Mouse (Mus musculus): ENCODE data around the gene Mrpl52. TPM values are rescaled to one million over a fixed set of nuclear protein-coding genes. Genes with fewer than 3 reads are reported as not detected.

Gene Mrpl52
- polyA plus RNA-seq, 1 experiment: 128 TPM

DNA sequence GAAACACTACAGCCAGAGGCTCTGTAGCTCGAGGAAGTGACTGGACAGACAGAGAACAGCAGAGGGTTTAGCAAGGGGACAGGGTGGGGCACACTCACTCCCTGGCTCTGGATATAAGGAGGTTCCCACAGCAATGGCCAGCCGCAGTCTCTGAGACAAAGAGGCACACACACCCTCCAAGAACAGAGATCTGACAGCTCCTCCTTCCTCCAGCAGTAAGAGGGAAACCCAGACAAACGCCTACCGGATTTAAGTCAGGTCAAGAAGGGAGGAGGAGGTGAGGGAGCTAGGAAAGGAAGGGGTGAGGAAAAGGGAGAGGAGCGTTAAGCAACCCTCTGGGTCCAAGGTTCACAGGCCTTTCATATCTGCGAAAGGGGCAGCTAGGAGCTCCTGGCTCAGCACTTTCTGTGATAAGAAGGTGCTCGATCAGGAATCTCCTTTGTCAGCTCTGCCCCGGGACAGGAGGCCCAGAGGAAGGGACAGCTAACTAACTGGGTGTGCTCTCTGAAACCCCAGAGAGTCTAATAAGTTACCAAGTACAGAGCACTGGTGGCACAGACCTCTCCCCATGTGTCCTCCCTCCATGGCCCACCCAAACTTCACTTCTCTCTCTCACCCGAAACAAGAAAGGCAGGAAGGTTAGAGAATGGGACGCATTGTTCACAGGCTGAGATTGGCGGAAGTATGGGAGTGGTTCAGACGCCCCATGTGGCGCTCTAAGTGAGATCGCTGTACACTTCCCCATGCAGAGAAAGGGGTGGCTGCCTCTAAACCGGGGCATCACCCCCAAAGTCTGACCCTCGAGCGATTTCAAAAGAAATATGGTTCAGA lies 16.5 kb upstream of the Mrpl52 start:
- Histone ChIP-seq H3K4me1 (ENCODE audit: control insufficient read depth, insufficient read depth, low read length) (no peaks in the 10 kb centered on the region), H3K27ac (ENCODE audit: insufficient read depth, low read length) (no peak overlapping the region), H3K4me3 (ENCODE audit: insufficient read depth, low read length) (no peak overlapping the region)
- TF ChIP-seq POLR2A (IDR thresholded peaks at IDR 0.05; ENCODE audit: extremely low read depth, insufficient read depth, low read length) (no peak), CTCF (IDR thresholded peaks at IDR 0.05; ENCODE audit: extremely low read depth, insufficient read depth, low read length) (no peak)

DNA sequence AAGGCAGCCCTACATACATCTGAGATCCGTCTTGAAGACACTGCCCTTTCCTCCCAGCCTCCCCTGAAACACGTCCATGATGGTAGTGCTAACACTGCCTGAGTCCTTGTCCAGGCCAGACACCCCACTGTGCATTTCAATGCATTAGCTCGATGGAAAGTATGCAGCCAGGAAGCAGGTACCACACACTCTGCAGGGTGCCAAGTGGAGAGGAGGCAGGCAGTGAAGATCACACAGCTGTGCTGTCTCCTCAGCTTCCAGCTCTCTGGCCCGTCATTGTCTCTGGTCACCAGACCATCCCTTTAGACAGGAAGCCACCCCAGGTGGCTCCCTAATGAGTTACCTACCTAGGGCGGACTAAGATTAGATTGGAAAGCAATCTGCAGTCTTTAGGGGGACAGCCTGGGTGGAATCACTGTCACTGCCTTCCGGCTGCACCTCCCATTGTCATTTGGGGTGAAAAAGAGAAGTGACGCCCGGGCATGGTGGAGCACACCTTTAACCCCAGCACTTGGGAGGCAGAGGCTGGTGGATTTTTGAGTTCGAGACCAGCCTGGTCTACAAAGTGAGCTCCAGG lies 14.6 kb upstream of the Mrpl52 start:
- TF ChIP-seq POLR2A (IDR thresholded peaks at IDR 0.05; ENCODE audit: extremely low read depth, insufficient read depth, low read length) (no peak), CTCF (IDR thresholded peaks at IDR 0.05; ENCODE audit: extremely low read depth, insufficient read depth, low read length) (no peak)
- Histone ChIP-seq H3K4me1 (ENCODE audit: control insufficient read depth, insufficient read depth, low read length) (no peaks in the 10 kb centered on the region), H3K4me3 (ENCODE audit: insufficient read depth, low read length) (no peak overlapping the region), H3K27ac (ENCODE audit: insufficient read depth, low read length) (no peak overlapping the region)

DNA sequence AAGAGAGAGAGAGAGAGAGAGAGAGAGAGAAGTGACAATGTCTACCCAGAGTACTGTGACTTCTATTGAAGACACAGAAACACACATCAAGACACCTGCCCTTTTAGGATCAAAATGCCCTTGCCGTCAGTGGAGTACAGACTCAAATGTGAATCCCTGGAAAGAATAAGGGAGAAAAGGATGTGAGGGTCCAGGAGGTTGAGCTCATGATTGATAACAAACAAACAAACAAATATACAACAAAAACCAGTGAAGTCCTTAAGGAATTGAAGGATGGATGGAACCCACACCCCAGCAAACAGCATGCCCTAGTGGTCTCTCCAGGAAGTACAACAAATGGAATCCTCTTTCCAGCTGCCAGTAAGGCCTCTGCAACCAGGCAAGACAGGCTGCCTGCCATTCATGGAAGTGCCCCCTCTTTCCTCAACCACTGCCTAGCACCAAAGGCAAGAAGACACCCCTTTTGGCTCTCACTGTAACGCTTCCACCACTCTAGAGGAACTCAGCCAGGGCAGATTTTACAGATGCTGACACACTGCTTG lies 14.0 kb upstream of the Mrpl52 start:
- Histone ChIP-seq H3K27ac (ENCODE audit: insufficient read depth, low read length) (no peak overlapping the region), H3K4me3 (ENCODE audit: insufficient read depth, low read length) (no peak overlapping the region), H3K4me1 (ENCODE audit: control insufficient read depth, insufficient read depth, low read length) (no peaks in the 10 kb centered on the region)
- no peak for TF ChIP-seq POLR2A (IDR thresholded peaks at IDR 0.05; ENCODE audit: extremely low read depth, insufficient read depth, low read length)
- TF ChIP-seq CTCF (IDR thresholded peaks at IDR 0.05; ENCODE audit: extremely low read depth, insufficient read depth, low read length): peak; percentile 88

DNA sequence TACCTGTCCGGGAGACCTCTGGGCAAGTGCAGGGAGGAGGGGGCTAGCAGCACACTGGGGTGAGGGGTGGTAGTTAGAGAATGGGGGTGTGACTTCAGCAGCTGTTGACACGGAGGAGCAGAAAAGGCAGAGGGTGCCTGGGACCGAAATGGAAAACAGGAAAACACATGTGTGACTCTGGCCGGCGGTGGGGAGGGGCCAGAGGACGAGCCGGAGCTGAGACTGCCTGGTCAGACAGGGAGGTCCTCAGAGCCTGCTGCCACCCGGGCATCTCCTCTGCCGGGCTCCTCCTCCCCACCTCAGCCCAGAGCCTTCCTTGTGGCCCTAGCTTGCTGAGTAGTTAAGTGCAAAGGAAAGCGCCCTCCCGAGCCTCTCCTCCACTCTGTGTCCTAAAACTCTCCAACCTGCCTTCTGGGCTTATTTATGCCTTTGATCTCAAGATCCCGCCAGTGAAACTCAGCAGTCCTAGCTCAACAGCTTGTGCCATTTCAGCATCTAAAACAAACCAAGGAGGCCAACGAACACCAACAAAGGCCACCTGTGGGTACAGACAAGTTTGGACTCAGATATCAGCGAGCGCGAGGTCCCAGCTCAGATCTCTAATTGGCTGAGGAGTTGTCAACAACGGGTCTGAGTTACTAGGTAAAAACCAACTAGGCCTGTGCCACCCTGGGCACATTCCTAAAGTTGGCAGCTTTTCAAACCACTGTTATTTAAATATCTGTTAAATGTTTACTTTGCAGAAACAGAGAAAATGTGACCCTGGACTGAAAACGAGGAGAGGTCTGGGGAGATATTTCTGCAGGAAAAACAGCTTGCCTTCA lies 12.6 kb upstream of the Mrpl52 start:
- Histone ChIP-seq H3K4me3 (ENCODE audit: insufficient read depth, low read length) (no peak overlapping the region), H3K4me1 (ENCODE audit: control insufficient read depth, insufficient read depth, low read length) (no peaks in the 10 kb centered on the region), H3K27ac (ENCODE audit: insufficient read depth, low read length) (no peak overlapping the region)
- TF ChIP-seq POLR2A (IDR thresholded peaks at IDR 0.05; ENCODE audit: extremely low read depth, insufficient read depth, low read length) (no peak), CTCF (IDR thresholded peaks at IDR 0.05; ENCODE audit: extremely low read depth, insufficient read depth, low read length) (no peak)

DNA sequence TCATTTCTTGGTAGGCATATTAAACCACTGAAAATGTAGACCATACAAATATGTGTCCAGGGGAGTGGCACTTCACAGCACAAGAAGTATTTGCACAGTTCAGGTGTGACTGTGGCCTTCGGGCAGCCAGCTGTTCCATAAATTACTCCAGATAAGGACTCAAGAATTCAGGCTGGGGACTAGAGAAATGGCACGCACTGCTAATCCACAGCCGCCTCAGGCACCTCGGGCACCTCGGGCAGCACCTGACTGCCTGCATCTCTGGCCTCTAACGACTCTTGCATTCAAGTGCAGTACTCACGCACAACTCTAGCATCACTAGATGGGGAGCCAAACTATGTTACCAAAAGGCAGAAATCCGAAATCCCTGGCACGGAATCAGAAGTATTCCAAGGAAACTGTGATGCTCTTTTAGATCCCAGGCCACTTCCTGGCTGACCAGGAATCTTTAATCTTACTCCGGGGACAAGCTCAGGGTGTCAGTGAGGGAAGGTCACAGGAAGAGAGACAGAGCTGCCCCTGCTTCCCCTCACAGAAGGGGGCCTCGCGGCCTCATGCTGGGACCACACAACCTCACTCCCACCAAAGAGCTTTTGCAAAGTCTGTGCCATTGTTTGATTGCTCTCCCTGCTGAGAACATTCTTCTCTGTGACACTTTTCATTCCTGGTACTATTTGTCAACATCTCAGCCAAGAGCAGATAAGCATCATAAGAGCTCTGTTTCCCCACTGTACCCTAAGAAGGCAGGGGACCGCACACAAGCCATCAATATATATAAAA lies 11.3 kb upstream of the Mrpl52 start:
- TF ChIP-seq CTCF (IDR thresholded peaks at IDR 0.05; ENCODE audit: extremely low read depth, insufficient read depth, low read length) (no peak), POLR2A (IDR thresholded peaks at IDR 0.05; ENCODE audit: extremely low read depth, insufficient read depth, low read length) (no peak)

DNA sequence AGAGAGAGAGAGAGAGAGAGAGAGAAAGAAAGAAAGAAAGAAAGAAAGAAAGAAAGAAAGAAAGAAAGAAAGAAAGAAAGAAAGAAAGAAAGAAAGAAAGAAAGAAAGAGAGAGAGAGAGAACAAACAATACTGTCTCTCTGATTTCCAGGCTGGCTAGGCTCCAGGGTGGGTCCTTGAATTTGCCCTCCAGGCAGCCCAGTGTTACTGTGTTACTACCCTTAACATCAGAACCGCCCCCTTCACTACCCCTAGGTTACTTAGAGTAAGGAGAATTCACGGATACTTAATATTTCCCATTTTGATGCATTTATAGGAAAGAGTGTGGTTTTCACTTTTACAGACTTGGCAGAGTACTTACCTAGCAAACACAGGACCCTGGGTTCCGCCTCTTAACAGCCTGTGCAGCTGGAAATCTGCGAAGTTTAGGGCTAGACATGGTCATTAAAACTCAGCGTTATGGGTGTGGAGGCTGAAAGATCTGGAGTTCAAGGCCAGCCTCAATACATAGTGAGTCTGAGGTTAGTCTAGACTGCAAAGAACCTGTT lies 10.4 kb upstream of the Mrpl52 start:
- H3K4me3 ChIP-seq (ENCODE audit: insufficient read depth, low read length): no peak overlapping the region
- no peak for TF ChIP-seq CTCF (IDR thresholded peaks at IDR 0.05; ENCODE audit: extremely low read depth, insufficient read depth, low read length)
- TF ChIP-seq POLR2A (IDR thresholded peaks at IDR 0.05; ENCODE audit: extremely low read depth, insufficient read depth, low read length): no peak
- no peaks in the 10 kb centered on the region for H3K4me1 ChIP-seq (ENCODE audit: control insufficient read depth, insufficient read depth, low read length)
- no peak overlapping the region for H3K27ac ChIP-seq (ENCODE audit: insufficient read depth, low read length)

More for the DNA sequence above, 11.3 kb upstream of the Mrpl52 start:
- H3K4me1 ChIP-seq (ENCODE audit: control insufficient read depth, insufficient read depth, low read length): no peaks in the 10 kb centered on the region
- H3K4me3 ChIP-seq (ENCODE audit: insufficient read depth, low read length): no peak overlapping the region
- no peak overlapping the region for H3K27ac ChIP-seq (ENCODE audit: insufficient read depth, low read length)

DNA sequence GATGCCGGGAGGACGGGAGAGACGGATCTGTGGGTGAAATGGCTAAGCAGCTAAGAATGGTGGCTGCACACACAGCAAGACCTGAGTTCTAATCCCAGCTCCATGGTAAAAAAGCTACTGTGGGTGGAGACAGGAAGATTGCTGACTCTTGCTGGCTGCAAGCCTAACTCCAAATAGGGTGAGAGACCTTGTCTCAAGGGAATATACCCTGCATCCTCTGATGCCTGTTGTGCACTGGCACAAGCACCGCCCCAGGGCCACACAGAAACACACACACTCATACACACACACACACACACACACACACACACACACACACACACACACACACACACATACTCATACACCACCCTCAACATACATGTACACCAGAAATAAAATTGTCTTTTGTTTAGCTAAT lies 9.9 kb upstream of the Mrpl52 start:
- Histone ChIP-seq H3K4me3 (ENCODE audit: insufficient read depth, low read length) (no peak overlapping the region), H3K4me1 (ENCODE audit: control insufficient read depth, insufficient read depth, low read length) (no peaks in the 10 kb centered on the region), H3K27ac (ENCODE audit: insufficient read depth, low read length) (no peak overlapping the region)
- TF ChIP-seq CTCF (IDR thresholded peaks at IDR 0.05; ENCODE audit: extremely low read depth, insufficient read depth, low read length): no peak
- TF ChIP-seq POLR2A (IDR thresholded peaks at IDR 0.05; ENCODE audit: extremely low read depth, insufficient read depth, low read length): no peak

DNA sequence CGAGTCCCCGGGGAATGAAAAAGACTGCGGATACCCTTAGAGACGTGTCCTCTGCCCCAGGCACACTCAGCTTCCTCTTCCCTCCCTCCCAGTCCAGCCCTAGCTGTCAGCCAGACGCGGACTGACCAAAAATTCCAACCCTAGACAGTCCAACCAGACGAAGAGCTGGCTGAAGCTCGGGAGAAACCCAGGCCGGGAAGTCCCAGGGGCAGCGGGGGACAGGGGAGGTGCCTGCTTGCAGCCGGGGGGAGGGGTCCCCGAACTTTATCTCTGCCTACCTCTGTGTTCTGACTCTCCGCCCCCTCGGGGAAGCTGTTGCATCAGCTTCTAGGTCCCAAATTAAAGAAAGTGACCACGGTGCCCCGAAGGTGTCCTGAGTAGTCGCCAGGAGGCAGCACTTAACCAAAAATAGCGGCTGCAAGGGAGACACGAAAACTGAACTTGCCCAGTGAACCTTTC lies 9.1 kb upstream of the Mrpl52 start, which contains the start of gene Slc7a7:
Slc7a7 (minus strand) TSS at position 158 of the 459 bp plus-strand sequence.
- Histone ChIP-seq H3K27ac (ENCODE audit: insufficient read depth, low read length) (no peak within 1 kb of the TSS), H3K4me3 (ENCODE audit: insufficient read depth, low read length) (no peak within 1 kb of the TSS), H3K4me1 (ENCODE audit: control insufficient read depth, insufficient read depth, low read length) (no peaks in the 10 kb centered on the region)
- TF ChIP-seq POLR2A (IDR thresholded peaks at IDR 0.05; ENCODE audit: extremely low read depth, insufficient read depth, low read length): no peak
- TF ChIP-seq CTCF (IDR thresholded peaks at IDR 0.05; ENCODE audit: extremely low read depth, insufficient read depth, low read length): no peak

Data from cortical plate, adult 2 months (tissue).